Comparison of ENCODE assay signal across 8 mouse cellular contexts in the genomic region with DNA sequence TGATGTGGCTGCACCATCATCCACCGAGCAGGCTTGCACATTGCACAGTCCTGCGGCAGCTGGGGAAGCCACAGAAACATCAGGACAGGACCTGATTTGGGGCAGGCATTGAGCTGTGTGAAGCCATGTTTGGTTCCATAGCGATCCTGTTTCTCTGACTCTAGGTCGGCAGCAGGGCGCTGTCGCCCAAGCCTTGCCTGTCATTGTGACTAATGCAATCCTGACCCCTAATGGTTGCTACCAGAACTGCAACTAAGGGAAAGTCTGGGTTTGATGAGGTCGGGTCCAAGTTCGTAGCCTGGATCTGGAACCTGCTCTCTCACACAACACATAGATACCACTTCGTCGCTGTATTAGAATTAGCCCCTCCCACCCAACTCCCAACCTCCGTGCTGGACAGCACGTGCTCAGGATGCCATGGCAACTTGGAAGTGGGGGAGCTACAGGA. TPM values are rescaled to one million over a fixed set of nuclear protein-coding genes. Genes with fewer than 3 reads are reported as not detected.
DNase-seq lines count a peak whose midpoint lies in the region; ATAC-seq lines count a peak whose summit lies in the region.

No protein-coding gene starts in this region.

- H3K9me3 ChIP-seq in intestine, embryonic 15.5 days, result no peaks in the 10 kb centered on the region
- H3K9me3 ChIP-seq in midbrain, embryonic 10.5 days (replicated peaks), result no peaks in the 10 kb centered on the region

- no peak overlapping the region for H3K9ac ChIP-seq in intestine, embryonic 15.5 days

- WGBS in intestine, embryonic 15.5 days, result 5% methylated on average over 12 of the region's 12 CpGs
- WGBS in midbrain, embryonic 10.5 days, result 9% methylated on average over 12 of the region's 12 CpGs

- intact Hi-C loops in left cerebral cortex, postnatal 14 days (cut with DNase I), result loop anchor here (5.0 kb wide), 1 partner anchor 44 kb away; no protein-coding TSS in a partner anchor

- DNase-seq in urinary bladder, postnatal 14 days (ENCODE audit: low spot score), result peak; percentile 80
- no peak for DNase-seq in urinary bladder, adult 2 months (ENCODE audit: low spot score)
- DNase-seq in embryo, embryonic 11 days, result peak; percentile 90
- peak; percentile 53 to 68 for DNase-seq in gastrocnemius, postnatal 4 days (ENCODE audit: low spot score in 2 of 2)
- peak; percentile 70 to 77 for DNase-seq in left cerebral cortex, postnatal 14 days (ENCODE audit: low spot score in 2 of 2)
- DNase-seq in midbrain, embryonic 10.5 days (ENCODE audit: low spot score), result peak; percentile 72
- peak; percentile 60 for DNase-seq in right cerebral cortex, postnatal 4 days

- H3K4me1 ChIP-seq in intestine, embryonic 15.5 days (replicated peaks), result 0 out of 2 replicates have a peak, but pooled peaks cover 5% of the 10 kb centered on the region
- peaks cover 19% of the 10 kb centered on the region for H3K4me1 ChIP-seq in midbrain, embryonic 10.5 days

- no peak overlapping the region for H3K27ac ChIP-seq in intestine, embryonic 15.5 days
- no peak overlapping the region for H3K27ac ChIP-seq in midbrain, embryonic 10.5 days (replicated peaks)

- no peak overlapping the region; the same call in 1 of the 2 replicates for H3K4me2 ChIP-seq in intestine, embryonic 15.5 days (replicated peaks)

- peaks cover 13% of the 10 kb centered on the region for H3K27me3 ChIP-seq in intestine, embryonic 15.5 days (replicated peaks)
- peaks cover 81% of the 10 kb centered on the region for H3K27me3 ChIP-seq in midbrain, embryonic 10.5 days (ENCODE audit: low read depth, poor library complexity, severe bottlenecking)

- no peaks in the 10 kb centered on the region for H3K36me3 ChIP-seq in intestine, embryonic 15.5 days
- H3K36me3 ChIP-seq in midbrain, embryonic 10.5 days, result no peaks in the 10 kb centered on the region

- no peak overlapping the region for H3K4me3 ChIP-seq in intestine, embryonic 15.5 days (replicated peaks)
- H3K4me3 ChIP-seq in midbrain, embryonic 10.5 days, result no peak overlapping the region

- ATAC-seq in intestine, embryonic 15.5 days, result peak; percentile 75

RNA-seq across cellular contexts. Expression of a gene that starts 7.4 kb away (rescaled TPM):
- 21.1 and 26.5 TPM in 2 replicates for polyA plus RNA-seq in urinary bladder, adult 2 months (2012; rRNA removed)
- total RNA-seq in gastrocnemius, postnatal 4 days (2021), result 10 to 100 TPM; 20.8 to 26.2 TPM
- 22.6 and 29.5 TPM in 2 replicates for polyA plus RNA-seq in intestine, embryonic 15.5 days (2015; fragmentation: Nextera tagmentation; extraction: Ambion mirVana)
- total RNA-seq in left cerebral cortex, postnatal 14 days (2021), result 1 to 10 TPM; 7.3 to 9.1 TPM
- polyA plus RNA-seq in midbrain, embryonic 10.5 days (2016; fragmentation: Nextera tagmentation; extraction: Ambion mirVana), result 12.3 and 14.7 TPM in 2 replicates

RNA-seq across cellular contexts. Expression of a gene that starts 19.9 kb away (rescaled TPM):
- polyA plus RNA-seq in urinary bladder, adult 2 months (2012; rRNA removed), result 0.73 and 0.80 TPM in 2 replicates
- under 1 TPM; 0.15 to 0.18 TPM for total RNA-seq in gastrocnemius, postnatal 4 days (2021)
- 0.44 and 0.52 TPM in 2 replicates for polyA plus RNA-seq in intestine, embryonic 15.5 days (2015; fragmentation: Nextera tagmentation; extraction: Ambion mirVana)
- under 1 TPM; 0.57 to 0.66 TPM for total RNA-seq in left cerebral cortex, postnatal 14 days (2021)
- 0.78 and 0.89 TPM in 2 replicates for polyA plus RNA-seq in midbrain, embryonic 10.5 days (2016; fragmentation: Nextera tagmentation; extraction: Ambion mirVana)

RNA-seq across cellular contexts. Expression of a gene that starts 21.7 kb away (rescaled TPM):
- 2.7 and 3.5 TPM in 2 replicates for polyA plus RNA-seq in urinary bladder, adult 2 months (2012; rRNA removed)
- under 1 TPM; 0.10 to 0.13 TPM for total RNA-seq in gastrocnemius, postnatal 4 days (2021)
- polyA plus RNA-seq in intestine, embryonic 15.5 days (2015; fragmentation: Nextera tagmentation; extraction: Ambion mirVana), result 2.5 and 3.2 TPM in 2 replicates
- total RNA-seq in left cerebral cortex, postnatal 14 days (2021), result under 1 TPM in 1 of 2 experiments, not detected in 1; 0.61 TPM
- 4.9 and 5.1 TPM in 2 replicates for polyA plus RNA-seq in midbrain, embryonic 10.5 days (2016; fragmentation: Nextera tagmentation; extraction: Ambion mirVana)

RNA-seq across cellular contexts. Expression of a gene that starts 29.9 kb away (rescaled TPM):
- 0.65 and 0.87 TPM in 2 replicates for polyA plus RNA-seq in urinary bladder, adult 2 months (2012; rRNA removed)
- total RNA-seq in gastrocnemius, postnatal 4 days (2021), result under 1 TPM in 1 of 2 experiments, not detected in 1; 0.16 TPM
- 0.24 and 0.43 TPM in 2 replicates for polyA plus RNA-seq in intestine, embryonic 15.5 days (2015; fragmentation: Nextera tagmentation; extraction: Ambion mirVana)
- total RNA-seq in left cerebral cortex, postnatal 14 days (2021), result not detected
- 0.06 and 0.11 TPM in 2 replicates for polyA plus RNA-seq in midbrain, embryonic 10.5 days (2016; fragmentation: Nextera tagmentation; extraction: Ambion mirVana)
